Mouse (Mus musculus): Measurements from ENCODE around the gene Abcd3. TPM values are rescaled to one million over a fixed set of nuclear protein-coding genes. Genes with fewer than 3 reads are reported as not detected.
A peak's percentile ranks its signal among the peaks of the same experiment; 100 is the strongest.

The Abcd3 gene
- polyA plus RNA-seq, 1 experiment: 14.7 TPM

- Histone ChIP-seq H3K4me3 (no peak overlapping the region), H3K27me3 (ENCODE audit: control insufficient read depth, insufficient read depth, insufficient read length) (no peaks in the 10 kb centered on the region)
- TF ChIP-seq MYOG (IDR thresholded peaks at IDR 0.05; ENCODE audit: control insufficient read depth in 1 of 3, insufficient read depth in 1 of 3, insufficient read length in 2 of 3, low read depth in 2 of 3): no peak
- TF ChIP-seq POLR2A (IDR thresholded peaks at IDR 0.05; ENCODE audit: insufficient read length, low read depth): no peak
- no peak for TF ChIP-seq E2F4 (IDR thresholded peaks at IDR 0.05; ENCODE audit: insufficient read depth)
- no peak for TF ChIP-seq CEBPB (IDR thresholded peaks at IDR 0.05; ENCODE audit: insufficient read depth, poor library complexity, severe bottlenecking)
- TF ChIP-seq MYOD1 (IDR thresholded peaks at IDR 0.05; ENCODE audit: control insufficient read depth in 1 of 3, insufficient read length in 2 of 3, low read depth in 2 of 3): no peak
- no peak for TF ChIP-seq TCF12 (IDR thresholded peaks at IDR 0.05; ENCODE audit: insufficient read depth, poor library complexity, severe bottlenecking)
- no peak for TF ChIP-seq POLR2AphosphoS2 (IDR thresholded peaks at IDR 0.05; ENCODE audit: insufficient read length, low read depth)
- no peak for TF ChIP-seq TCF3 (IDR thresholded peaks at IDR 0.05; ENCODE audit: insufficient read length, low read depth)
- TF ChIP-seq MAX (IDR thresholded peaks at IDR 0.05; ENCODE audit: low read depth): no peak
- no peak for TF ChIP-seq USF1 (IDR thresholded peaks at IDR 0.05; ENCODE audit: low read depth)
- TF ChIP-seq REST (IDR thresholded peaks at IDR 0.05; ENCODE audit: insufficient read depth, insufficient read length): no peak
Measured at GRCm38 (mm10) chr3:121738742-121739342, 76.3 kb downstream of the Abcd3 start.

GRCm38 (mm10) chr3:121737901-121738300 lies 77.2 kb downstream of the Abcd3 start:
- Histone ChIP-seq H3K4me2 (ENCODE audit: low read depth) (no peak overlapping the region), H3K36me3 (ENCODE audit: control insufficient read depth, insufficient read depth) (peaks cover 3% of the 10 kb centered on the region), H3K27me3 (ENCODE audit: control insufficient read depth, insufficient read depth, insufficient read length) (no peaks in the 10 kb centered on the region), H3ac (ENCODE audit: control insufficient read depth, insufficient read length) (no peak overlapping the region), H3K79me2 (ENCODE audit: control insufficient read depth, insufficient read depth) (no peaks in the 10 kb centered on the region), H3K4me3 (no peak overlapping the region)
- no peak for TF ChIP-seq MYOD1 (IDR thresholded peaks at IDR 0.05; ENCODE audit: control insufficient read depth in 1 of 3, insufficient read length in 2 of 3, low read depth in 2 of 3)
- TF ChIP-seq TCF3 (IDR thresholded peaks at IDR 0.05; ENCODE audit: insufficient read length, low read depth): no peak
- TF ChIP-seq E2F4 (IDR thresholded peaks at IDR 0.05; ENCODE audit: insufficient read depth): no peak
- TF ChIP-seq MYOG (IDR thresholded peaks at IDR 0.05; ENCODE audit: control insufficient read depth in 1 of 3, insufficient read depth in 1 of 3, insufficient read length in 2 of 3, low read depth in 2 of 3): no peak
- TF ChIP-seq CEBPB (IDR thresholded peaks at IDR 0.05; ENCODE audit: insufficient read depth, poor library complexity, severe bottlenecking): no peak
- no peak for TF ChIP-seq SRF (IDR thresholded peaks at IDR 0.05; ENCODE audit: control insufficient read depth, insufficient read length, low read depth)
- TF ChIP-seq REST (IDR thresholded peaks at IDR 0.05; ENCODE audit: insufficient read depth, insufficient read length): no peak
- TF ChIP-seq POLR2AphosphoS2 (IDR thresholded peaks at IDR 0.05; ENCODE audit: insufficient read length, low read depth): no peak
- no peak for TF ChIP-seq POLR2A (IDR thresholded peaks at IDR 0.05; ENCODE audit: insufficient read length, low read depth)
- no peak for TF ChIP-seq USF1 (IDR thresholded peaks at IDR 0.05; ENCODE audit: low read depth)

More at GRCm38 (mm10) chr3:121738742-121739342, 76.3 kb downstream of the Abcd3 start:
- peaks cover 3% of the 10 kb centered on the region for H3K36me3 ChIP-seq (ENCODE audit: control insufficient read depth, insufficient read depth)
- H3ac ChIP-seq (ENCODE audit: control insufficient read depth, insufficient read length): no peak overlapping the region
- H3K79me2 ChIP-seq (ENCODE audit: control insufficient read depth, insufficient read depth): no peaks in the 10 kb centered on the region
- H3K4me2 ChIP-seq (ENCODE audit: low read depth): no peak overlapping the region

- no peak overlapping the region for H3K4me3 ChIP-seq
- no peak overlapping the region for H3K4me2 ChIP-seq (ENCODE audit: low read depth)
- TF ChIP-seq TCF3 (IDR thresholded peaks at IDR 0.05; ENCODE audit: insufficient read length, low read depth): no peak
- no peak for TF ChIP-seq REST (IDR thresholded peaks at IDR 0.05; ENCODE audit: insufficient read depth, insufficient read length)
- no peak for TF ChIP-seq TCF12 (IDR thresholded peaks at IDR 0.05; ENCODE audit: insufficient read depth, poor library complexity, severe bottlenecking)
- TF ChIP-seq POLR2AphosphoS2 (IDR thresholded peaks at IDR 0.05; ENCODE audit: insufficient read length, low read depth): no peak
- no peak for TF ChIP-seq USF1 (IDR thresholded peaks at IDR 0.05; ENCODE audit: low read depth)
- no peak for TF ChIP-seq MYOG (IDR thresholded peaks at IDR 0.05; ENCODE audit: control insufficient read depth in 1 of 3, insufficient read depth in 1 of 3, insufficient read length in 2 of 3, low read depth in 2 of 3)
- no peak for TF ChIP-seq MAX (IDR thresholded peaks at IDR 0.05; ENCODE audit: low read depth)
- no peak for TF ChIP-seq MYOD1 (IDR thresholded peaks at IDR 0.05; ENCODE audit: control insufficient read depth in 1 of 3, insufficient read length in 2 of 3, low read depth in 2 of 3)
- no peak for TF ChIP-seq POLR2A (IDR thresholded peaks at IDR 0.05; ENCODE audit: insufficient read length, low read depth)
- no peak for TF ChIP-seq E2F4 (IDR thresholded peaks at IDR 0.05; ENCODE audit: insufficient read depth)
- no peak for TF ChIP-seq CEBPB (IDR thresholded peaks at IDR 0.05; ENCODE audit: insufficient read depth, poor library complexity, severe bottlenecking)
- no peak for TF ChIP-seq SRF (IDR thresholded peaks at IDR 0.05; ENCODE audit: control insufficient read depth, insufficient read length, low read depth)
- H3ac ChIP-seq (ENCODE audit: control insufficient read depth, insufficient read length): no peak overlapping the region
- peaks cover 3% of the 10 kb centered on the region for H3K36me3 ChIP-seq (ENCODE audit: control insufficient read depth, insufficient read depth)
- H3K27me3 ChIP-seq (ENCODE audit: control insufficient read depth, insufficient read depth, insufficient read length): no peaks in the 10 kb centered on the region
- H3K79me2 ChIP-seq (ENCODE audit: control insufficient read depth, insufficient read depth): no peaks in the 10 kb centered on the region
Measured at GRCm38 (mm10) chr3:121737453-121737852, 77.6 kb downstream of the Abcd3 start.

- no peak overlapping the region for H3K4me2 ChIP-seq (ENCODE audit: low read depth)
- no peak overlapping the region for H3K4me3 ChIP-seq
- no peak overlapping the region for H3ac ChIP-seq (ENCODE audit: control insufficient read depth, insufficient read length)
- no peaks in the 10 kb centered on the region for H3K79me2 ChIP-seq (ENCODE audit: control insufficient read depth, insufficient read depth)
- H3K27me3 ChIP-seq (ENCODE audit: control insufficient read depth, insufficient read depth, insufficient read length): no peaks in the 10 kb centered on the region
- peaks cover 3% of the 10 kb centered on the region for H3K36me3 ChIP-seq (ENCODE audit: control insufficient read depth, insufficient read depth)
- TF ChIP-seq E2F4 (IDR thresholded peaks at IDR 0.05; ENCODE audit: insufficient read depth) (no peak), MYOD1 (IDR thresholded peaks at IDR 0.05; ENCODE audit: control insufficient read depth in 1 of 3, insufficient read length in 2 of 3, low read depth in 2 of 3) (peak; percentile 18 to 64 (median 64)), POLR2AphosphoS2 (IDR thresholded peaks at IDR 0.05; ENCODE audit: insufficient read length, low read depth) (no peak), USF1 (IDR thresholded peaks at IDR 0.05; ENCODE audit: low read depth) (no peak), CEBPB (IDR thresholded peaks at IDR 0.05; ENCODE audit: insufficient read depth, poor library complexity, severe bottlenecking) (no peak), POLR2A (IDR thresholded peaks at IDR 0.05; ENCODE audit: insufficient read length, low read depth) (no peak), MYOG (IDR thresholded peaks at IDR 0.05; ENCODE audit: control insufficient read depth in 1 of 3, insufficient read depth in 1 of 3, insufficient read length in 2 of 3, low read depth in 2 of 3) (peak in 2 of 3 experiments; percentile 14 to 72), SRF (IDR thresholded peaks at IDR 0.05; ENCODE audit: control insufficient read depth, insufficient read length, low read depth) (no peak), TCF12 (IDR thresholded peaks at IDR 0.05; ENCODE audit: insufficient read depth, poor library complexity, severe bottlenecking) (no peak), MAX (IDR thresholded peaks at IDR 0.05; ENCODE audit: low read depth) (no peak), TCF3 (IDR thresholded peaks at IDR 0.05; ENCODE audit: insufficient read length, low read depth) (no peak)
Measured at GRCm38 (mm10) chr3:121736025-121736744, 78.9 kb downstream of the Abcd3 start.

Data from myocyte (in vitro differentiated cells).